Mouse (Mus musculus): ENCODE results near the gene Scube2.

DNA sequence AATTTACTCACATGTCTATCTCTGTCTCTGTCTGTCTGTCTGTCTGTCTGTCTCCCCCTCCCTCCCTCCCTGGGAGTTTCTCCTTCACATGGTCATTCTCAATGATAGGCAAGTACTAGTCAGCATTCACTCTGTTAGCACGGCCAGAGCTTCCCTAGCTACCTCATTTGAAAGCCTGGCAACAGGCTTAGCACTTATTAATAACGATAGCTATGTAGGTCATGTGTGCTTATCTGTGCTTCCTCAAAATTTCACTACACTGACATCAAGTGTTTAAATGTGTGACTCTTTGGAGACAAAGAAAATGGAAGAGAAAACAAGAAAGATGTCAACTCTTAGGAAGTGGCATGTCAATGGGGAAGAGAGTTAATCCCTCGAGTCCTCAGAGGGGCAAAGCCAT lies 26.9 kb downstream of the Scube2 start:
- TF ChIP-seq HCFC1 (IDR thresholded peaks at IDR 0.05; ENCODE audit: borderline replicate concordance, insufficient read depth, low read length) (no peak), CHD2 (IDR thresholded peaks at IDR 0.05; ENCODE audit: low read depth, low read length) (no peak), ZNF384 (IDR thresholded peaks at IDR 0.05; ENCODE audit: low read depth, low read length) (no peak)
